7 mouse cellular contexts compared by ENCODE assay signal in the genomic region with DNA sequence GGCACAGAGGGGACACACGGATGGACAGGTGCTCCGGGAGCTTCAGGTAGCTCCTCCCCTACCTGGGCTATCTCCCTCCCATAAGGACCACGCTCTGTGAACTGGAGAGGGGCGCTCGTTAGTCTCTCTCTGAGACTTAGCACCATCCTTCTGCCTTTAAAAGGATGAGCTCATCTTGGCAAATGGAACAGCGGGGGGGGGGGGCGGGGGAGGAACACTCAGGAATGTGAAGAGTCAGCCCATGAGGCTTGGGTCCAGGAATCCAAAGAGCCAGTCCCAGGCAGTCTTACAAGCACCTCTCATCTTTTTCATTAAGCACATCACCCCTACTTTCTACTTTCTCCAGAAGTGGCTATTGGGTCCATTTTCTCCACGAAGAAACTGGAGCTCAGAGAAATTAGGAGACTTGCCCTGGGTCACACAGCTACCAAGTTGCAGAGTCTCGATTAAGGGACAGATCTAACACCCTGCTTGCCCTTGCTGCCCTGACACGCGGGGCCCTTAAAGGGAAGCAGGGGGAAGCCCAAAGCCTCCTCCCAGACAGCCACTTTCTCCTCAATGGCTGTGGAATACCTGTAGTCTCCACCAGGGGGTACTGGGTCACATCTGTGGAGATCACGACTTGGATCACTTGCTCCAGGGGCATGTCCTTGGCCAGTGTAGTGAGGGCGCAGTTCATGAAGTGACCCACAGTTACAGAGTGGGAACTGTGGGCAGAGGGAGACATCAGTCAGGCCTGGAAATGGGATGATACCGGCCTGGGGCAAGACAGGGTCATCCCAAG. TPM values are rescaled to one million over a fixed set of nuclear protein-coding genes. Genes with fewer than 3 reads are reported as not detected.
A peak's percentile ranks its signal among the peaks of the same experiment; 100 is the strongest.
DNase-seq lines count a peak whose midpoint lies in the region; ATAC-seq and TF ChIP-seq lines count a peak whose summit lies in the region.

No protein-coding gene starts in this region.

- no peak overlapping the region for H3K4me3 ChIP-seq in gastrocnemius, adult 2 months
- H3K4me3 ChIP-seq in olfactory bulb, adult 2 months (ENCODE audit: insufficient read depth, low read depth, low read length) = no peak overlapping the region

- peak; percentile 80 for TF ChIP-seq CTCF in gastrocnemius, adult 2 months (IDR thresholded peaks at IDR 0.05)
- TF ChIP-seq CTCF in olfactory bulb, adult 2 months (IDR thresholded peaks at IDR 0.05; ENCODE audit: insufficient read depth, low read depth, low read length) = 0 out of 2 replicates have a peak, but pooled peaks have one; percentile 25

- H3K4me1 ChIP-seq in olfactory bulb, adult 2 months (ENCODE audit: control insufficient read depth, insufficient read depth, low read length) = peaks cover 24% of the 10 kb centered on the region

- peak; percentile 44 for DNase-seq in right cerebral cortex, postnatal 14 days
- DNase-seq in right cerebral cortex, adult 18-20 months = no peak
- DNase-seq in ZHBTc4 (ENCODE audit: low read depth, low spot score) = peak; percentile 83
- peak; percentile 69 for DNase-seq in gastrocnemius, adult 2 months
- DNase-seq in kidney, adult 8-10 months = peak; percentile 54 to 55

- ATAC-seq in erythroid progenitor cell, adult 5-6 weeks (replicated peaks; ENCODE audit: low FRiP score, poor library complexity, severe bottlenecking) = no peak; the same call in 1 of the 2 replicates

- no peak for TF ChIP-seq POLR2A in olfactory bulb, adult 2 months (IDR thresholded peaks at IDR 0.05; ENCODE audit: insufficient read depth, low read depth, low read length)

- 41% methylated on average over 14 of the region's 14 CpGs for WGBS in olfactory bulb, adult 2 months

- H3K27ac ChIP-seq in gastrocnemius, adult 2 months = peak overlapping the region; percentile 68
- peak overlapping the region; percentile 47; the same call in 1 of the 2 replicates for H3K27ac ChIP-seq in olfactory bulb, adult 2 months (ENCODE audit: insufficient read depth, low read depth, low read length)

- intact Hi-C loops in gastrocnemius, adult 2 months (cut with DNase I) = loop anchor here (1.0 kb wide), 1 partner anchor 24 kb away; no protein-coding TSS in a partner anchor

RNA-seq across cellular contexts. Expression of a gene that starts 8.2 kb away (rescaled TPM):
- total RNA-seq in gastrocnemius, adult 2 months (2021) = not detected
- not detected in 2 replicates for polyA plus RNA-seq in olfactory bulb, adult 2 months (2012; ENCODE audit: insufficient read depth, insufficient read length, low replicate concordance, missing spikeins)
- total RNA-seq in erythroid progenitor cell, adult 5-6 weeks (2015; ENCODE audit: low replicate concordance) = not detected in 2 replicates
- not detected in 2 replicates for total RNA-seq in erythroid progenitor cell, adult 5-6 weeks (2017; ENCODE audit: low replicate concordance)

RNA-seq across cellular contexts. Expression of a gene that starts 9.1 kb away (rescaled TPM):
- under 1 TPM in 1 of 2 experiments, not detected in 1; 0.25 TPM for total RNA-seq in gastrocnemius, adult 2 months (2021)
- not detected in 2 replicates for polyA plus RNA-seq in olfactory bulb, adult 2 months (2012; ENCODE audit: insufficient read depth, insufficient read length, low replicate concordance, missing spikeins)
- not detected in 2 replicates for total RNA-seq in erythroid progenitor cell, adult 5-6 weeks (2015; ENCODE audit: low replicate concordance)
- not detected in 2 replicates for total RNA-seq in erythroid progenitor cell, adult 5-6 weeks (2017; ENCODE audit: low replicate concordance)

RNA-seq across cellular contexts. Expression of a gene that starts 13.9 kb away (rescaled TPM):
- 100 to 1,000 TPM; 223 to 468 TPM for total RNA-seq in gastrocnemius, adult 2 months (2021)
- not detected in 2 replicates for polyA plus RNA-seq in olfactory bulb, adult 2 months (2012; ENCODE audit: insufficient read depth, insufficient read length, low replicate concordance, missing spikeins)
- not detected in 2 replicates for total RNA-seq in erythroid progenitor cell, adult 5-6 weeks (2015; ENCODE audit: low replicate concordance)
- total RNA-seq in erythroid progenitor cell, adult 5-6 weeks (2017; ENCODE audit: low replicate concordance) = not detected in 2 replicates

RNA-seq across cellular contexts. Expression of a gene that starts 29.2 kb away (rescaled TPM):
- total RNA-seq in gastrocnemius, adult 2 months (2021) = 1 to 10 TPM in 1 of 2 experiments, under 1 TPM in 1; 0.92 to 1.6 TPM
- polyA plus RNA-seq in olfactory bulb, adult 2 months (2012; ENCODE audit: insufficient read depth, insufficient read length, low replicate concordance, missing spikeins) = not detected in 2 replicates
- total RNA-seq in erythroid progenitor cell, adult 5-6 weeks (2015; ENCODE audit: low replicate concordance) = not detected in 2 replicates
- total RNA-seq in erythroid progenitor cell, adult 5-6 weeks (2017; ENCODE audit: low replicate concordance) = not detected in 2 replicates

RNA-seq across cellular contexts. Expression of a gene that starts 37.7 kb away (rescaled TPM):
- 10 to 100 TPM; 30.2 to 30.6 TPM for total RNA-seq in gastrocnemius, adult 2 months (2021)
- not detected in 2 replicates for polyA plus RNA-seq in olfactory bulb, adult 2 months (2012; ENCODE audit: insufficient read depth, insufficient read length, low replicate concordance, missing spikeins)
- total RNA-seq in erythroid progenitor cell, adult 5-6 weeks (2015; ENCODE audit: low replicate concordance) = 1.4 and 14.3 TPM in 2 replicates
- total RNA-seq in erythroid progenitor cell, adult 5-6 weeks (2017; ENCODE audit: low replicate concordance) = 1.5 and 7.7 TPM in 2 replicates

Comparison
In these comparisons a context has a peak if more than half of its experiments do, and no peak if none do; other contexts are left out.
1. RNA of a gene that starts 13.9 kb away (total RNA-seq): 223 to 468 TPM in gastrocnemius, adult 2 months; not detected in erythroid progenitor cell, adult 5-6 weeks; every median in the first group is over 100 times any median in the second.